Mouse (Mus musculus) gastrocnemius, adult 18-20 months (tissue): ENCODE measurements around the gene Rab7b. TPM values are rescaled to one million over a fixed set of nuclear protein-coding genes. Genes with fewer than 3 reads are reported as not detected.

Experiments used
- DNase-seq: peaks from one replicate; pipeline ENCODE4 v3.0.0; 2021; ENCODE audit warnings: low spot score
- total RNA-seq, 2 experiments: library from RNA; stranded (reverse); gene quantifications; 2 replicates each; pipeline ENCODE4 v1.2.3; 2021

Gene Rab7b
- total RNA-seq, 2 experiments from 2014 or later: 2.3 to 2.8 TPM

DNA sequence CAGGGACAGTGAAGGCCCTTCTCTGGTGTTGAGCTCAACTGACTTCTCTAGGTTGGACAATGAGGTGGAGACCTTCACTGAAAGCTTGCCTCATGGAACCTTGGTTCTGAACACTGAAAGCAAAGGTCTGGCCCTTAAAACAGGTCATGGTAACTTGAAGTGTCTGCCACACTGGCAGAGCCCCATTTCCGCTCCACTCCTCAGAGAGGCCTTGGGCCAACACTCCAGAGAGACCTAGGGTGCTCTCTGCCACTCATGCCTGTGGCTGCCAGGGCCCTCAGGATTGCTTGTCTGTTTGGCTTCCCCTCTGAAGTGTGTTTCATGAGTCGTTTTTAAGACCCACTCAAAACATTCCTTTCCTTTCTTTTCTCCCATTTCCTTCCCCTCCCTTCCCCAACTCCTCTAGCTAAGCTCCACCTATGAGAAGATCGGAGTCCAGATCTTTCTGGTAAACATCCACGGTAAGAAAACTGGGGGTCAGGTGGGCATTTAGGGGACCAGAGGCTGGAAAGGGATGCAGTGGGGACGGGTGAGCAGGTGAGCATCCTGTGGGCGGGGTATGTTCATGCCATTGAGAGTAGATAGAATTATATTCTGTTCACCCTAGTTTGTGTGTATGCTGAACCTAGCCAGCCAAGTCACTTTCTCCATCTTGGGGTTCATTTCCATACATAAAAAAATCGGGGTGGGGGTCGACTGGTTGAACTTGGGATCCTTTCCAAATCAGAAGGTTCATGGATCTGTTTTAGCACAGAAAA, 76.3 kb downstream of the Rab7b start:
- no peak for DNase-seq

Other genes starting within 250 kb of the Rab7b start
- 10 to 100 TPM in 1 of 2 experiments, 1 to 10 TPM in 1; 8.4 to 13.2 TPM for gene Srgap2, start 161.3 kb upstream of the Rab7b start, total RNA-seq
- gene Fam72a, start 160.8 kb upstream of the Rab7b start, total RNA-seq: under 1 TPM; 0.24 to 0.39 TPM
- not detected for gene Avpr1b, start 89.5 kb upstream of the Rab7b start, total RNA-seq
- under 1 TPM; 0.16 to 0.19 TPM for gene Ctse, start 50.4 kb upstream of the Rab7b start, total RNA-seq
- gene Slc26a9, start 55.3 kb downstream of the Rab7b start, total RNA-seq: not detected
- gene Pm20d1, start 108.7 kb downstream of the Rab7b start, total RNA-seq: 1 to 10 TPM in 1 of 2 experiments, under 1 TPM in 1; 0.45 to 1.1 TPM
- gene Slc41a1, start 138.8 kb downstream of the Rab7b start, total RNA-seq: 10 to 100 TPM; 37.7 to 47.4 TPM
- 1 to 10 TPM; 5.0 to 5.1 TPM for gene Rab29, start 178.5 kb downstream of the Rab7b start, total RNA-seq
- 10 to 100 TPM; 65.8 to 72.3 TPM for gene Nucks1, start 221.8 kb downstream of the Rab7b start, total RNA-seq